In genomic region chr19:36001512-36001911, GRCm38 (mm10) we compare ENCODE assay signal across 10 mouse cellular contexts. TPM values are rescaled to one million over a fixed set of nuclear protein-coding genes. Genes with fewer than 3 reads are reported as not detected.
DNase-seq lines count a peak whose midpoint lies in the region; ATAC-seq and TF ChIP-seq lines count a peak whose summit lies in the region.
"Had no signal": no experiment of that assay in that cellular context is flagged by ENCODE, and none has a peak within 500 bp of the region (broad histone marks: within the 10 kb centered on the region; RNA-seq: fewer than 3 reads in every experiment).

No protein-coding gene starts in this region.

- H3K27me3 ChIP-seq in liver, embryonic 14.5 days (ENCODE audit: control insufficient read depth, insufficient read depth, low read length) = no peaks in the 10 kb centered on the region
- H3K27me3 ChIP-seq in liver, embryonic 12.5 days (replicated peaks) = no peaks in the 10 kb centered on the region
- no peaks in the 10 kb centered on the region for H3K27me3 ChIP-seq in hindbrain, embryonic 12.5 days

- H3K4me1 ChIP-seq in liver, embryonic 14.5 days (replicated peaks; ENCODE audit: control insufficient read depth in 2 of 2, insufficient read depth in 2 of 2, low read length in 1 of 2) = no peaks in the 10 kb centered on the region
- no peaks in the 10 kb centered on the region for H3K4me1 ChIP-seq in liver, embryonic 12.5 days
- peaks cover 4% of the 10 kb centered on the region; the same call in 1 of the 2 replicates for H3K4me1 ChIP-seq in hindbrain, embryonic 12.5 days

- no peaks in the 10 kb centered on the region for H3K36me3 ChIP-seq in liver, embryonic 14.5 days (replicated peaks; ENCODE audit: control insufficient read depth, insufficient read depth, low read depth)
- no peaks in the 10 kb centered on the region for H3K36me3 ChIP-seq in liver, embryonic 12.5 days
- H3K36me3 ChIP-seq in hindbrain, embryonic 12.5 days = no peaks in the 10 kb centered on the region

- 33% methylated on average over 1 of the region's 1 CpGs for WGBS in liver, embryonic 14.5 days (ENCODE audit: insufficient replicate concordance)
- WGBS in liver, embryonic 12.5 days (ENCODE audit: insufficient replicate concordance) = 43% methylated on average over 1 of the region's 1 CpGs
- WGBS in hindbrain, embryonic 12.5 days = 54% methylated on average over 1 of the region's 1 CpGs

- H3K27ac ChIP-seq in liver, embryonic 14.5 days = no peak overlapping the region
- no peak overlapping the region for H3K27ac ChIP-seq in liver, embryonic 12.5 days
- H3K27ac ChIP-seq in hindbrain, embryonic 12.5 days = no peak overlapping the region

- H3K9me3 ChIP-seq in liver, embryonic 14.5 days (ENCODE audit: control insufficient read depth, low read length) = no peaks in the 10 kb centered on the region
- no peaks in the 10 kb centered on the region for H3K9me3 ChIP-seq in liver, embryonic 12.5 days (replicated peaks)
- H3K9me3 ChIP-seq in hindbrain, embryonic 12.5 days (replicated peaks) = no peaks in the 10 kb centered on the region

- no peak for TF ChIP-seq EP300 in liver, embryonic 14.5 days (IDR thresholded peaks at IDR 0.05; ENCODE audit: low read depth)

- H3K4me3 ChIP-seq in liver, embryonic 14.5 days (ENCODE audit: insufficient read depth in 1 of 2, low read depth in 2 of 2, low read length in 2 of 2) = no peak overlapping the region
- no peak overlapping the region for H3K4me3 ChIP-seq in liver, embryonic 12.5 days
- H3K4me3 ChIP-seq in hindbrain, embryonic 12.5 days = no peak overlapping the region

- no peak for ATAC-seq in liver, embryonic 14.5 days (ENCODE audit: insufficient read depth)
- no peak for ATAC-seq in liver, embryonic 12.5 days
- peak; percentile 55; the same call in 1 of the 2 replicates for ATAC-seq in hindbrain, embryonic 12.5 days (ENCODE audit: low FRiP score)

- TF ChIP-seq CTCF in liver, embryonic 14.5 days (IDR thresholded peaks at IDR 0.05; ENCODE audit: low read depth) = peak; percentile 27; the same call in 1 of the 2 replicates

- H3K4me2 ChIP-seq in liver, embryonic 14.5 days (ENCODE audit: low read depth) = no peak overlapping the region
- no peak overlapping the region for H3K4me2 ChIP-seq in liver, embryonic 12.5 days
- H3K4me2 ChIP-seq in hindbrain, embryonic 12.5 days (replicated peaks) = no peak overlapping the region

- DNase-seq in liver, embryonic 14.5 days (ENCODE audit: low read depth in 3 of 3, low spot score in 3 of 3) = no peak
- peak; percentile 18 for DNase-seq in brain, adult 2 months (ENCODE audit: low read depth, low spot score)
- DNase-seq in retina, postnatal 1 day = peak; percentile 13
- DNase-seq in layer of hippocampus, postnatal 14 days (ENCODE audit: low spot score in 2 of 2) = no peak
- DNase-seq in layer of hippocampus, adult 8-10 months (ENCODE audit: low spot score in 2 of 2) = no peak
- DNase-seq: cerebellum, adult 2 months; heart, postnatal 36 days; lung, postnatal 36 days had no signal

- no peak overlapping the region for H3K9ac ChIP-seq in liver, embryonic 14.5 days (replicated peaks)
- H3K9ac ChIP-seq in liver, embryonic 12.5 days = no peak overlapping the region
- H3K9ac ChIP-seq in hindbrain, embryonic 12.5 days = no peak overlapping the region

RNA-seq across cellular contexts. Expression of gene Htr7, which starts 55.8 kb away (rescaled TPM):
- polyA plus RNA-seq in liver, embryonic 14.5 days (2012; rRNA removed) = 0.01 TPM in 1 of 2 replicates, not detected in the other
- not detected in 2 replicates for polyA plus RNA-seq in liver, embryonic 14.5 days (2014; fragmentation: Nextera tagmentation; extraction: Ambion mirVana)
- not detected in 2 replicates for polyA plus RNA-seq in liver, embryonic 12.5 days (2016; fragmentation: Nextera tagmentation; extraction: Ambion mirVana)
- 1.5 and 1.8 TPM in 2 replicates for polyA plus RNA-seq in hindbrain, embryonic 12.5 days (2016; fragmentation: Nextera tagmentation; extraction: Ambion mirVana)
- total RNA-seq in layer of hippocampus, postnatal 14 days (2021) = 10 to 100 TPM; 14.2 to 15.9 TPM
- 10 to 100 TPM in 1 of 4 experiments, 1 to 10 TPM in 3; 9.1 to 10.0 (median 9.9) TPM for total RNA-seq in layer of hippocampus, adult 8-10 months (2022)

Comparison
In these comparisons a context has a peak if more than half of its experiments do, and no peak if none do; other contexts are left out.
1. DNase-seq: peak in brain, adult 2 months (single experiment) and retina, postnatal 1 day (single experiment); none in liver, embryonic 14.5 days (0 of 3), layer of hippocampus, postnatal 14 days (0 of 2) and layer of hippocampus, adult 8-10 months (0 of 2).